Mouse (Mus musculus) hematopoietic stem cell, adult 5-6 weeks (primary cell): ENCODE measurements around the gene Sash3. TPM values are rescaled to one million over a fixed set of nuclear protein-coding genes. Genes with fewer than 3 reads are reported as not detected.

Experiments
- ATAC-seq, 2 experiments: fragments of 125-278 bp in 1 of 2; replicated peaks in 1 of 2; 2 replicates each; pipeline ENCODE4 v1.8.0; 2016 to 2017; ENCODE audit warnings: inconsistent platforms in 2 of 2, mild to moderate bottlenecking in 2 of 2, moderate number of reproducible peaks in 2 of 2, low read depth in 1 of 2, moderate TSS enrichment in 1 of 2; ENCODE audit not compliant: low FRiP score in 2 of 2, poor library complexity in 2 of 2, severe bottlenecking in 2 of 2, insufficient read depth in 1 of 2, low TSS enrichment in 1 of 2
- total RNA-seq: library from RNA; stranded (forward); fragments of 172-1452, 232-1000 nt; gene quantifications from 2 replicates; pipeline ENCODE4 v1.2.3, GENCODE M21; 2017

Gene Sash3
- total RNA-seq, 1 experiment from 2014 or later, result 126 TPM

- ATAC-seq, result peak in 1 of 2 experiments; percentile 49; a peak in 1 of 4 replicates
These were observed 7.5 kb upstream of the Sash3 start for GRCm38 (mm10) chrX:48138539-48139275.

DNA sequence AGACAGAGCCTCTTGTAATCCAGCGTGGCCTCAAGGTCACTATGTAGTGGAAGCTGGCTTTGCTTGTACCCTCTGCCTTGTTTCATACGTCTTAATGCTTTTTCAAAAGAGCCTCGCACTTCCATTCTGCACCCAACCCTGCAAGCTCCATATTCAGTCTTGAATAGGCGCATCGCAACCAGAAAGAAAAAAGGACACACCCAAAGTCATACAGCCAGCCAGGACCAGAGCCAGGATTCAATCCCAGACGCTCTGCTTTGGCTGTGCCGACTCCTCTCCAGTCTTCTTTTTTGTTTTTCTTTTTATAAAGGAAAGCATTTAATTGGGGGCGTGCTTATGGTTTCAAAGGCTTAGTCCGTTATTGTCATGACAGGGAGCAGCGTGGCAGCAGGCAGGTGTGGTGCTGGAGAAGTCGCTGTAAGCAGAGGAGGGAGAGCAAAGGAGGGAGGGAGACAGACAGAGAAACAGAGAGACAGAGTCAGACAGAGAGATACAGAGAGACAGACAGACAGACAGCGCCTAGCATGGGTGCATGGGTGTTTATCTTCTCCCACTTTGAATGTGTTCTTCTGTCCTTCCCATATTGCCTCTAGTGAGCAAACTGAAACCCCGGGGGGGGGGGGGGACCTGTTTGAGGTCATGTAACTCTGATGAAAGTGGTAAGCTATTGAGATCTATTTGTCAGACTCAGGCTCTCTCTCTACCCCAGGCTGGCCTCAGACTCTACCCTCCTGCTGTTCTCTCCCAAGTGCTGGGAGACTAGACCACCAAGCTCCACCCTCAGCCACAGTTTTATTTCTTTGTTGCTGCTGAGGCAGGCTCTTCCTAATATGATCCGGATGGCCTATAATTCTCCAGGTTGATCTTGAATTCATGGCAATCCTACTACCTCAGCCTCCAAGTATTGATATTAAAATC is 6.6 kb upstream of the Sash3 start:
- no peak for ATAC-seq

GRCm38 (mm10) chrX:48140286-48140877 is 5.9 kb upstream of the Sash3 start:
- peak in 1 of 2 experiments; percentile 42; a peak in 3 of 4 replicates for ATAC-seq

- no peak for ATAC-seq
These were observed 4.8 kb upstream of the Sash3 start for GRCm38 (mm10) chrX:48141481-48141880.

DNA sequence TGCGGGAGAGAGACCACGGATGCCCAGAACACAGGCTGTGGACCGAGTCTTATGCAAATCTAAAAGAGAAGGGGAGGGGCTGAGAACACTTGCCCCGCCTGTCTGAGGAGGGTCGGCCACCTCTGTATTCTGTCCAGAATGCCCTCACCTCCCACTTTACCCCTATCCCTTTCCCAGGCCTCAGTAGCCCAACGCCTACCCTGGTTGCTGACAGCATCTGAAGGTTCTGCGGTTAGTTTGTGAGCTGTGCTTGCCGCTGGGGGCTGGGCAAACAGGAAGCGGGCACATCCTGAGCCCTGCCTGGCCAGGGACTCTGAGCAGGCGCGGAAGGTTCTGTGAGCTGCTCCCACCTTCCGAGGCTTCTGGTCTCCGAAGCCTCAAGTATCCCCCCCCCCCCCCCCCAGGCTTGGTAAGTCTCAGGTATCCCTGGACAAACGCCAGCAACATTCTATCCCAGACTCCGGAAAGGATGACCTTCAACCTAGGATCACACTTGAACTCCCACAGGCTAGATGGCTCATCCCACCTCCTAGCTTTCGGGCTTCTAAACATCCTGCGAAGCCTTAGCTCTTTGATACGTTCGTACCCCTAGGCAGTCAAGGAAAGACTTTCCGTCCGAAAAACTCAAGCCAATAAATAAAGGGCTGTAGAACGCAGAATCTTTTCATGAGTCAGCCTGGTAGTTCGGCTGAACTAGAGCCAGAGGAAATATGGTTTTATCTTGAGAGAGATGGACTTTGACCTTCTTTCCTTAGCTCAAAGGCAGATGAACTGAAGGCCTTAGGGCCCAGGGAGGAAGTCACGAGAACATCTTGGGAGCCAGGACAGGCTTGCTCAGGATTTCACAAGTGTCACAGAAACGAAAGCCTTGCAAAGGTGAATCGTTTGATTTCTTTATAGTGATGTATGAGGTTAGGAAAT is 2.6 kb upstream of the Sash3 start:
- peak; percentile 77 to 78 for ATAC-seq

GRCm38 (mm10) chrX:48147226-48147625 is 990 bp downstream of the Sash3 start:
- no peak for ATAC-seq

GRCm38 (mm10) chrX:48147741-48148186 is 1.5 kb downstream of the Sash3 start:
- ATAC-seq, result 0 out of 4 replicates have a peak, but pooled peaks have one; percentile 39 to 43

DNA sequence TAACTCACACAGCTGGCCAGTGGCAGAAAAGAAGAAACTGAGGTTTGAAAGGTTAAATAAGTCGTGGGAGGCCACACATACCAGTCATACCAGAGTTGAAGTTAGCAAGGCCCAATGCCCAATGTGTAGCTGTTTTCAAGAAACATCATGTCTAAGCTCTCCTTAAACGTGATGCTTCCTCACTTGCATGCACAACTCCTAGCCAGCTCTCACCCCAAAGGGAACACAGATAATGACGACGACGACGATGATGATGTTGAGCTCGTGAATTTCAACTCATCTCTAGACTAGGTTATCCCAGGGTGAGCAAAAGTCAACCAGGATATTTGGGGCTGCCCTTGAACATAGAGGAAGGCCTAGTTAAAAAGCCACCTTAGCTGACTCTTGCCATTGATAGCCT is 5.9 kb downstream of the Sash3 start:
- no peak for ATAC-seq

GRCm38 (mm10) chrX:48153414-48153813 is 7.2 kb downstream of the Sash3 start:
- ATAC-seq, result peak; percentile 71 to 91

DNA sequence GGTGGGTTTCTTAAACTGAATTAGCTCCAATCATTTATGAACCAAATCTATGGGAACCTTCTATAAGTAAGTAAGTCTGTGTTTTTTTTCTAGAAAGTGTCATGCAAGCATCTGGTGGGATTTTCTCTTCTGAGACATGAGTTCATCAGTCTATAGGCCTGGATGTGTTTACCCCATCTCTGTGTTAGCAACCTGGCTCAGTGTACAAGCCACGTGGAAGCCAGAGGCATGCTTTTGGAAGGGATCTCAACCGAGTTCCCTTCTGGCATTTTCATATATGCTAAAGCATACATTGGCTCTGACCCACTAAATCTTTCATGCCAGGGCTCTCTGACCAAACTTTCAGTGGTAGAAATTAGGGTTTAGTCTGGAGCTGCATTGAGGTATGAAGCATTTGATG is 7.7 kb downstream of the Sash3 start:
- ATAC-seq, result no peak

GRCm38 (mm10) chrX:48155489-48155888 is 9.3 kb downstream of the Sash3 start:
- no peak for ATAC-seq

DNA sequence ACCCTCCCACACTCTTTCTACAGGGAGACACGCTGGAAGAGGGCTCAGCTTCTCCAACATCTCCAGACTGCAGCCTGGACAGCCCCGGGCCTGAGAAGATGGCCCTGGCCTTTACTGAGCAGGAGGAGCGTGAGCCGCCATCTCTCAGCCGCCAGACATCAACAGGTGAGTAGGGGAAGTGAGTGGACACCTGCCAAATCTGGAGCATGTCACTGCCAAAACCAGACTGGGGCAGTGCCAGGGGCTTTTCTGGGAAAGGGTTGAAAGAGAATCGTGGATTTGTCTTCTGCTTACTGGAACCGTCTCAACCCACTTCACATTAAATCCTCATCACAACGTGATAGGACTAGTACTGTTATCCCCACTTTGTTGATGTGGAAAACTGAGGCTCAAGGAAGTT is 11.2 kb downstream of the Sash3 start:
- ATAC-seq, result no peak

DNA sequence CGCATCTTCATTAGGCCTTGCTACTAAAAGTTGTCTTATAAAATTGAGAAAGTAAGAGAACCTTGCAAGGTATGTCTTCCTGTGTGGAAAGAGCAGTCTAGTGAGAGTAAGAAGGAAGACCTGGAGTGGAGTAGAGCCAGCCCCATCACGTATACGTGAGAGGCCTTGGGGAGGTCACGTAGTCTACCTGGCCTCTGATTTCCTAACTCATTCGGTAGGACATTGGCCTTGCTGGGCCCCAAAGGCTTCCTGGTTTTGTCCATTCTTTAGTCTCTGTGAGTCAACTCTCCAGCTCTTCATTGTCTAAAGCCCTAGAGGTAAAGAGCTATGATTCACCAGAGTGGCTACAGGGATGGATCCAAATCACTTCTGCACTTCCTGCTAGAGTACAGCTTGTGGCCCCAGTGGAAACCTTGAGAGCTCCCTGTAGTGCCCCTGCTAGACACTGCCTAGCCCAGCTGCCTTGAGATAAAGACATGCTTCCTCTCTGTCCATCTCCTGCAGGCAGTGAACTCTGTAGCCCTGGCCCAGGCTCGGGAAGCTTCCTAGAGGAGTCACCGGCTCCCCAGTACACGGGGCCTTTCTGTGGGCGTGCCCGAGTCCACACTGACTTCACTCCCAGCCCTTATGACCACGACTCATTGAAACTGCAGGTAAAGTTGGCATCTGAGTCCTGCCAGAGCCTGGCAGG is 12.1 kb downstream of the Sash3 start:
- no peak for ATAC-seq

DNA sequence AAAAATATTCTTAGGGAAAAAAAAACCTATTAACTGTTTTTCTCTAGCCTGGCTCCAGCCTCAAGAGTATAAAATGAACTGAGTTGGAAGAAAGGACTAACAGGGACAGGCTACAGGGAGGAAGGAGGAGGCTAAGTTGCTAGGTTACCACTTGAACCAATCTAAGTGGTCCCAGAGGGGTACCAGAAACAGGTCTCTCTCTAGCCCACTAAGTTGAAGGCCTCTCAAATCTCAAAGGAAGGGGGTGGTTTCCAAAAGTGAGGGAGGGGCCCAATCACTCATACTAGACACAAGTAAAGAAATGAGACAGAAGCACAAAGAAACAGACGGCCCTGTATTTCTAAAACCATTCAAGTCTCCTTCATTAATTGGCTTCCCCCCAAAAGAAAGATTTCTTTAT is 23.7 kb downstream of the Sash3 start:
- no peak for ATAC-seq

DNA sequence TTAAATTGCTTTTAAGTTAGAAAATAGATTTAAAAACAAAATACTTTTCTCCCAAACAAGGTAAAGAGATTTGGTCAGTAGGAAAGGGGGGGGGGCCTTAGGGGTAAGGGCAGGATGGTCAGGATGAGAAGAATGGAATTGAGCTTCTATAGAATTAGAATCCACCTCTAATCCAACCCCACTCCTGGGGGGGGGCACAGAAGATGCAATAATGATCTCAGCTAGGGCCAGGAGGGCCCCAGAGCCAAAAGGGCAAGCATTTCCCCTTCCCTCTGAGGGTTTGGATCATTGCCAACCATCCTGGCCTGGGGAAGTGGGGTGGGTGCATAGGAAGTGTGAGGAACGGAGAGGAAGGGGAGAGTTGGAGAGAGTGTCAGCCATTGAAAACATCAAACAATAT is 24.1 kb downstream of the Sash3 start:
- no peak for ATAC-seq

DNA sequence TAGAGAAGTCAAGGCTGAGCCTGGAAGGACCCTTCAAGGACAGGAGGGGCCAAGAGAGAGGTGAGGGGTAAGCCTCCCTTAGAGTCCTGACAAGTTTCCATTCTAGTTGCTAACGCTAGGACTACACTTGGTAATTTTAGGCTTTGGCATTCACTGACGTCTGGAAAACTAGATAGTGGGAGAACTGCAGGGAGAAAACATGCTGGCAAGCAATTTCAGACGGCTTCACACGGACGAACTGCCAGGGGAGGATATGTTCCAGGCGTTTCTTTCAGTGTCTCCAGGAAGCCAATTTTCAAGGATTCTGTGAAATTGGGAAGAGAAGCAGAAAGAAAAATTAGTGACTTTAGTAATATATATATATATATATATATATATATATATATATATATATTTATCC is 35.6 kb downstream of the Sash3 start:
- no peak for ATAC-seq
